Mouse (Mus musculus) inflammation-experienced regulatory T-cells, adult 6 months (primary cell): ENCODE results near the gene Golm1. TPM values are rescaled to one million over a fixed set of nuclear protein-coding genes. Genes with fewer than 3 reads are reported as not detected.

Experiments used
- ATAC-seq: one replicate; pipeline ENCODE4 v1.8.0; 2017
- polyA plus RNA-seq, 3 experiments: library from polyadenylated mRNA; unstranded; fragments of 100-300 nt; shearing (Covaris generic); gene quantifications; one replicate each; pipeline ENCODE4 v1.2.1; 2017

Golm1 gene
- polyA plus RNA-seq, 3 experiments from 2014 or later, result 40.8 to 58.9 (median 47.8) TPM

DNA sequence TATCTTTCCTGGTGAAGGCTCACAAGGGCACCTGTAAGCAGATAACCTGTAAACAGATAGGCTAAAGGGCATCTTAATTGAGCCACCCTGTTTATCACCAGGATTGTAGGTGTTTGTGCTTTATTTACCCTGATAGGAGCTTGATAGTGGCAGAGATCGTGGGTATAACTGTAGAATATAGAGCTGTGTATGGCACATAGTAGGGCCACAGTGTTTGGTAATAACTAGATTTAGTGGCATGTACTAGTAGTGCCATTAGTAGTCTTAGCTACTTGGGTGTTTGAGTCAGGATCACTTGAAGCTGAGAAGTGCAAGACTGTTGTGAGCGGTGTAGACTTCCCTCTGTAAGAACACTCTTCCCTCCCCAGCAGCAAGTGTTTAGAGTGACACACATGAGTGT lies 88.4 kb downstream of the Golm1 start:
- no peak for ATAC-seq

GRCm38 (mm10) chr13:59585648-59586005 lies 90.0 kb downstream of the Golm1 start:
- peak; percentile 10 for ATAC-seq

DNA sequence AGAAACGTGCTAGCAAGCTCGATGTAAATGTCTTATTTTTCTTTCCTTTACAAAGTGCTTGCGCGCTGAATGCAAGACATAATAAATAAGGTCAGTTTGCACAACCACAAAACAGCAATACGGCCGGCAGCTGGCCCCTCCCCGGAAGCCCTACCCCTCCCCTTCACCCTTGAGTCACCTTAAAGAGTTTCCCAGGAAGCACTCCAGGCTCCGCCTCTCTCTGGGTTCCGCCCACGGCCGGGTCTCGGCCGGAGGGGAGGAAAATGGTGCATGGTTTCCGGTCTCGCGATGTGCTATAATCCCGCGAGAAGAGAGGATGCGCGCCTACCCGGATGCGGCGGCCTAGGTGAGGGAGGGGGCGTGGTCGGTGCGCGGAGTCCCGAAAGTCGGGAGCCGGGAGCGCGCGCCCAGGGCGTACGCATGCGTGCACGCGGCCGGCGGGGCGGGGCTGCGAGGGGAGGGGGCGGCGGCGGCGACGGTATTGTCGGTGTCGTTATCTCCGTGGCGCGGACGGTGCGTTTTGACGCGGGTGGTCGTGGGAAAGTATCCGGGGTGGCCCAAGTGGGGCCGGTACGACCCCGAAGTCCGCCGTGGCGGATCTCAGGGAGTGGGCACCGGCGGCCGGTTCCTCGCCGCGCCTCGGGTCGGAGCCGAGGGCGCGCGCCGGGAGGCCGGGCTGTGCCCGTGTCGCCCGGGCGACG lies 90.5 kb downstream of the Golm1 start, which contains the start of the genes Agtpbp1 and Naa35:
Gene Agtpbp1 (minus strand): TSS at position 281 of the 701 bp plus-strand sequence.
Gene Naa35 (plus strand): TSS at position 313 of the 701 bp plus-strand sequence.
- ATAC-seq, result peak; percentile 99

Other genes with a start within 250 kb of the Golm1 start
- 10 to 100 TPM; 18.0 to 23.2 (median 18.3) TPM for gene Agtpbp1, start 90.6 kb downstream of the Golm1 start, polyA plus RNA-seq
- gene Naa35, start 90.6 kb downstream of the Golm1 start, polyA plus RNA-seq, result 10 to 100 TPM; 93.0 to 99.2 (median 98.7) TPM
- not detected for gene 4921517D22Rik, start 18.3 kb upstream of the Golm1 start, polyA plus RNA-seq
- not detected for gene Spata31d1a, start 34.5 kb upstream of the Golm1 start, polyA plus RNA-seq
- not detected for gene Spata31d1b, start 36.5 kb upstream of the Golm1 start, polyA plus RNA-seq
- not detected for gene Spata31d1d, start 55.9 kb upstream of the Golm1 start, polyA plus RNA-seq
- not detected for gene 1700014D04Rik, start 70.9 kb upstream of the Golm1 start, polyA plus RNA-seq
- 10 to 100 TPM; 50.8 to 59.8 (median 57.7) TPM for gene Isca1, start 94.0 kb upstream of the Golm1 start, polyA plus RNA-seq
- not detected for gene Gm49354, start 106.4 kb upstream of the Golm1 start, polyA plus RNA-seq
- gene Tut7, start 147.3 kb upstream of the Golm1 start, polyA plus RNA-seq, result 10 to 100 TPM; 67.6 to 73.9 (median 72.7) TPM